Mouse (Mus musculus): ENCODE results near the gene Gm21190. TPM values are rescaled to one million over a fixed set of nuclear protein-coding genes. Genes with fewer than 3 reads are reported as not detected.
"Not testable (repeated sequence)": the region's sequence is repeated elsewhere in the genome, so short reads cannot be mapped to it uniquely, and the experiment has no call there.

The Gm21190 gene
- polyA plus RNA-seq, 1 experiment from 2014 or later: not detected

DNA sequence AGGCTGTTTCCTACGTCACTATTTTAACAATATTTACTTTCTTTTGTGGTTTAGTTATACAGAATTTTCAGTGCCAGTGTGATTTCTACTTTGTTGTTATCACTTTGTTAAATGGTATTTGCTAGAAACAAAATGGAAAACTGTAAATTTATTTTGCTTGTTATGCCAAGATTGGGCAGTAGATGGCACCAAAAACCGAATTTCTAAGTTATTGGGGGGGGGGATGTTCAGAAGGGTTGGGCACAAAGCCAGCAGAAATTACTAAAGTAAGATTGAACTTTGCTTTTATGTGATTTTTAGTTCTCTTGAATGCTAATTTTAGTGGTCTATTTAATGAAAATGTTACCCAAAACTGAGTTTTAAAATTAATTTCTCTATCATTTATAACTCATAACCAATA, 44.4 kb downstream of the Gm21190 start:
- WGBS (ENCODE audit: insufficient replicate concordance): 19% methylated on average over 2 of the region's 2 CpGs
- not testable (repeated sequence) for H3K27ac ChIP-seq (ENCODE audit: low read depth)

DNA sequence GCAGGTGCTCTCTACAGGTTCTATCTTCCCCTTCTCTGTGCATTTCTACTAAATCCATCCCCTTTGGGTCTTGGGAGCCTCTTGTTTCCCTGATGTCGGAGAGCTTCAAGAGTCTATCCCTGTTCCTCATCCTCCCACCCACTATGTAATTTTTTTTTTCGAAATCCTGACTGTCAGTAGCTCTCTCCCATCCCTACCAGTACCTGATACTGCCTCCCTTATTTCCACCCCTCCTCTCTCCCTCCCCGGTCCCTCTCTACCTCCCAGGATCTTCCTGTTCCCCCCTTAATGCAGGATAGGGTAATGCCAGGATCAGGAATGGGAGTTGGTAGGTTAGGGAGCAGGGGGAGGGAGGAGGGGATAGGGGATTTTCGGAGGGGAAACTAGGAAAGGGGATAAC, 45.4 kb downstream of the Gm21190 start:
- H3K36me3 ChIP-seq (replicated peaks; ENCODE audit: insufficient read depth, low read length); H3K9ac ChIP-seq (replicated peaks); H3K4me3 ChIP-seq (ENCODE audit: low read depth, low read length); H3K27ac ChIP-seq (ENCODE audit: low read depth); H3K4me1 ChIP-seq (ENCODE audit: insufficient read depth); ATAC-seq; H3K27me3 ChIP-seq (ENCODE audit: insufficient read depth, low read length); H3K4me2 ChIP-seq (ENCODE audit: low read depth, low read length); H3K9me3 ChIP-seq (ENCODE audit: low read length); DNase-seq: not testable (repeated sequence)
- 47% methylated on average over 4 of the region's 4 CpGs for WGBS (ENCODE audit: insufficient replicate concordance)

More for the DNA sequence above, 44.4 kb downstream of the Gm21190 start:
- H3K27me3 ChIP-seq (ENCODE audit: insufficient read depth, low read length); H3K9ac ChIP-seq (replicated peaks); ATAC-seq; H3K9me3 ChIP-seq (ENCODE audit: low read length); H3K36me3 ChIP-seq (replicated peaks; ENCODE audit: insufficient read depth, low read length); H3K4me1 ChIP-seq (ENCODE audit: insufficient read depth); H3K4me3 ChIP-seq (ENCODE audit: low read depth, low read length); H3K4me2 ChIP-seq (ENCODE audit: low read depth, low read length); DNase-seq: not testable (repeated sequence)
- TF ChIP-seq CTCF (IDR thresholded peaks at IDR 0.05; ENCODE audit: low read depth): peak; percentile 17; the same call in 1 of the 2 replicates

- H3K9me3 ChIP-seq (ENCODE audit: low read length); DNase-seq; ATAC-seq; H3K4me2 ChIP-seq (ENCODE audit: low read depth, low read length); H3K4me1 ChIP-seq (ENCODE audit: insufficient read depth); H3K27ac ChIP-seq (ENCODE audit: low read depth); H3K9ac ChIP-seq (replicated peaks); H3K36me3 ChIP-seq (replicated peaks; ENCODE audit: insufficient read depth, low read length); H3K27me3 ChIP-seq (ENCODE audit: insufficient read depth, low read length); H3K4me3 ChIP-seq (ENCODE audit: low read depth, low read length): not testable (repeated sequence)
- WGBS (ENCODE audit: insufficient replicate concordance): 47% methylated on average over 2 of the region's 2 CpGs
Measured at GRCm38 (mm10) chr5:15482815-15483214, 46.2 kb downstream of the Gm21190 start.

DNA sequence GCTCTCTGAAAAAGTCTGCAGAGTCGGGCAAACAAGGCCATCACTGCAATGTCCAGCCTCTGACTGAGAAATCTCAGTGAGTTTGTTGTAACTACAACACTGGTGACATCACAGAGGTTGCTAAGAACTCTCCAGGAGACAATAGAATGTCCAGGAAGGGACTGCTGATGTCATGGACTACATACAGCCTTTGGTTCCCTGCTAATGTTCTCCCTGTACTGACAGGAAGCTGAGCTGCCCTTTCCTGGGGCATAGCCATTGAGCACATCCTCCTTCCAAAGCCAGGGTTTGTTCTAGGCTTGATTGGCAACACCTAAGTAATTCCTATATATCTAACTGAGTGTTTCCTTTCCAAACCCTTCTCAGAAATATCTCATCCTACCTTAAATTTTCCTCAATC, 52.6 kb downstream of the Gm21190 start, which contains the start of gene Gm21149:
TSS of gene Gm21149 (minus strand) at position 101 of the 400 bp plus-strand sequence.
- H3K9ac ChIP-seq (replicated peaks); DNase-seq; H3K36me3 ChIP-seq (replicated peaks; ENCODE audit: insufficient read depth, low read length); H3K9me3 ChIP-seq (ENCODE audit: low read length); H3K4me2 ChIP-seq (ENCODE audit: low read depth, low read length); H3K27ac ChIP-seq (ENCODE audit: low read depth); H3K27me3 ChIP-seq (ENCODE audit: insufficient read depth, low read length); H3K4me3 ChIP-seq (ENCODE audit: low read depth, low read length); ATAC-seq; H3K4me1 ChIP-seq (ENCODE audit: insufficient read depth): not testable (repeated sequence)
- 43% methylated on average over 1 of the region's 1 CpGs for WGBS (ENCODE audit: insufficient replicate concordance)

Other genes starting within 250 kb of the Gm21190 start
- gene Gm21149, start 52.7 kb downstream of the Gm21190 start, polyA plus RNA-seq (2015; fragmentation: Nextera tagmentation; extraction: Ambion mirVana): not detected in 2 replicates
- not detected in 2 replicates for gene Gm21083, start 48.1 kb upstream of the Gm21190 start, polyA plus RNA-seq (2015; fragmentation: Nextera tagmentation; extraction: Ambion mirVana)
- gene Speer4d, start 89.8 kb upstream of the Gm21190 start, polyA plus RNA-seq (2015; fragmentation: Nextera tagmentation; extraction: Ambion mirVana): not detected in 2 replicates
- gene 4930572O03Rik, start 127.8 kb upstream of the Gm21190 start, polyA plus RNA-seq (2015; fragmentation: Nextera tagmentation; extraction: Ambion mirVana): not detected in 2 replicates
- gene Speer4c, start 185.0 kb upstream of the Gm21190 start, polyA plus RNA-seq (2015; fragmentation: Nextera tagmentation; extraction: Ambion mirVana): not detected in 2 replicates